Mouse (Mus musculus): ENCODE data around the gene Vmn2r100.

DNA sequence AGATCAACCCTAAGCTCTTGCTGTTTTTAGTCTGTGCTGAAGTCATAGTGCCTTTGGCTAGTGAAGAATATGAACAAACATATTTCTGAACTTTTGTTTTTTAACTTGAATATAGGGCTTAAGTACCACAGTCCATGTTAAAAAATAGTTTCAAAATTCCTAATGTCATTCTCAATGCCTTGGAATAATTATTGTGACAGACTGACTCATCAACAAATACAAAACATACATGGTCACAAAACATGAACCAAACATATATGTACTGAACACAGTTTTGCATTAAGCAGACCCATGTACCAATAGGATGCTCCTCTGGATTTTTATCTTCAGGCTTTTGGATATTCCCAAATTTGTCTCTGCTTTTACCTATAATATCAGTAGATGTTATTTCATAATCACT lies 72.4 kb downstream of the Vmn2r100 start, which contains the start of gene Vmn2r101:
- TF ChIP-seq POLR2A (IDR thresholded peaks at IDR 0.05; ENCODE audit: borderline replicate concordance, insufficient read depth, low read length) = no peak
- no peak for TF ChIP-seq CTCF (IDR thresholded peaks at IDR 0.05; ENCODE audit: borderline replicate concordance, insufficient read depth, low read depth, low read length)
